Mouse (Mus musculus): Measurements from ENCODE around the gene Endog.

DNA sequence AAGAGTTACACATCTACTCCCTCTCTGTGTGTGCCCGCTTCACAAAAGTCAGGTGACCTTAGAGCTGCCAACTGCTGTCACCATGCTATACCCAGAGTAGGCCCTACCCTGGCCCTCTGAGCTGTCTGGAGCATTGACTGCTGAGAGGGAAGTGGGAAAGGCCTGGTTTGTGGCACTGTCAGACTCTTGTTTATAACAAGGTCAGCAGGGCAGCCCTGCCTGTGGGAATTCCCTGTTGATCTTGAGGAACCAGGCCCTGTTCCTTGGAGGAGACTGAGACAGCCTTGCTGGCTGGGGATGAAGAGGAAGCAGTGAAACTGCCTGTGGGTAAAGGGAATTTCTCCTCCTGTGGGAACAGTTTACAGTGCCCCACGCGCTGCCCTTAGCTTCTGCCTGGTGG, 43.5 kb downstream of the Endog start:
- TF ChIP-seq CTCF (IDR thresholded peaks at IDR 0.05; ENCODE audit: extremely low read depth, insufficient read length, insufficient replicate concordance, low read depth, low read length) (no peak), POLR2A (IDR thresholded peaks at IDR 0.05; ENCODE audit: low read depth, low read length) (no peak)

Measured in small intestine, adult 2 months (tissue).